Mouse (Mus musculus): Measurements from ENCODE around the gene Setd7. TPM values are rescaled to one million over a fixed set of nuclear protein-coding genes. Genes with fewer than 3 reads are reported as not detected.

The Setd7 gene
- total and polyA plus RNA-seq, 2 experiments from 2014 or later = 2.5 to 54.7 TPM

- H3K4me2 ChIP-seq (ENCODE audit: low read depth, low read length) = peak overlapping the region; percentile 64; the same call in 1 of the 2 replicates
- DNase-seq (ENCODE audit: low spot score) = no peak
- WGBS = 69% methylated on average over 2 of the region's 2 CpGs
- H3K27me3 ChIP-seq (ENCODE audit: control insufficient read depth, insufficient read depth, low read length) = no peaks in the 10 kb centered on the region
- TF ChIP-seq CTCF (IDR thresholded peaks at IDR 0.05; ENCODE audit: low read depth) (no peak), EP300 (IDR thresholded peaks at IDR 0.05; ENCODE audit: low read depth) (no peak)
- no peak overlapping the region for H3K9ac ChIP-seq (replicated peaks; ENCODE audit: low read depth, low read length)
- peak overlapping the region; percentile 71 for H3K27ac ChIP-seq (ENCODE audit: low read depth)
- no peaks in the 10 kb centered on the region for H3K9me3 ChIP-seq (replicated peaks; ENCODE audit: control insufficient read depth, low read length)
- H3K4me1 ChIP-seq (ENCODE audit: control insufficient read depth, insufficient read depth) = peaks cover 36% of the 10 kb centered on the region
- ATAC-seq (ENCODE audit: insufficient read depth, low read depth) = no peak
- H3K4me3 ChIP-seq (ENCODE audit: low read depth, low read length) = no peak overlapping the region
- H3K36me3 ChIP-seq (replicated peaks; ENCODE audit: control insufficient read depth, insufficient read depth, low read length) = peaks cover 29% of the 10 kb centered on the region
Observed at GRCm38 (mm10) chr3:51552197-51552596, 8.5 kb downstream of the Setd7 start.

- TF ChIP-seq CTCF (IDR thresholded peaks at IDR 0.05; ENCODE audit: low read depth) = no peak
- TF ChIP-seq EP300 (IDR thresholded peaks at IDR 0.05; ENCODE audit: low read depth) = no peak
- Histone ChIP-seq H3K9me3 (replicated peaks; ENCODE audit: control insufficient read depth, low read length) (no peaks in the 10 kb centered on the region), H3K4me1 (ENCODE audit: control insufficient read depth, insufficient read depth) (peaks cover 25% of the 10 kb centered on the region), H3K4me2 (ENCODE audit: low read depth, low read length) (no peak overlapping the region), H3K9ac (replicated peaks; ENCODE audit: low read depth, low read length) (no peak overlapping the region), H3K27ac (ENCODE audit: low read depth) (no peak overlapping the region), H3K4me3 (ENCODE audit: low read depth, low read length) (no peak overlapping the region), H3K36me3 (replicated peaks; ENCODE audit: control insufficient read depth, insufficient read depth, low read length) (peaks cover 33% of the 10 kb centered on the region), H3K27me3 (ENCODE audit: control insufficient read depth, insufficient read depth, low read length) (no peaks in the 10 kb centered on the region)
- ATAC-seq (ENCODE audit: insufficient read depth, low read depth) (no peak), DNase-seq (ENCODE audit: low spot score) (no peak)
- WGBS = 86% methylated on average over 17 of the region's 17 CpGs
Observed at GRCm38 (mm10) chr3:51548987-51549579, 11.6 kb downstream of the Setd7 start.

- peaks cover 36% of the 10 kb centered on the region for H3K36me3 ChIP-seq (replicated peaks; ENCODE audit: control insufficient read depth, insufficient read depth, low read length)
- H3K4me3 ChIP-seq (ENCODE audit: low read depth, low read length) = no peak overlapping the region
- no peaks in the 10 kb centered on the region for H3K27me3 ChIP-seq (ENCODE audit: control insufficient read depth, insufficient read depth, low read length)
- ATAC-seq (ENCODE audit: insufficient read depth, low read depth) = no peak
- no peak for TF ChIP-seq EP300 (IDR thresholded peaks at IDR 0.05; ENCODE audit: low read depth)
- no peak for TF ChIP-seq CTCF (IDR thresholded peaks at IDR 0.05; ENCODE audit: low read depth)
- H3K27ac ChIP-seq (ENCODE audit: low read depth) = no peak overlapping the region
- no peak overlapping the region for H3K9ac ChIP-seq (replicated peaks; ENCODE audit: low read depth, low read length)
- no peaks in the 10 kb centered on the region for H3K9me3 ChIP-seq (replicated peaks; ENCODE audit: control insufficient read depth, low read length)
- peaks cover 12% of the 10 kb centered on the region; the same call in 1 of the 2 replicates for H3K4me1 ChIP-seq (ENCODE audit: control insufficient read depth, insufficient read depth)
- no peak for DNase-seq (ENCODE audit: low spot score)
- H3K4me2 ChIP-seq (ENCODE audit: low read depth, low read length) = no peak overlapping the region
- 61% methylated on average over 6 of the region's 6 CpGs for WGBS
Observed at GRCm38 (mm10) chr3:51547577-51547976, 13.1 kb downstream of the Setd7 start.

- Histone ChIP-seq H3K36me3 (replicated peaks; ENCODE audit: control insufficient read depth, insufficient read depth, low read length) (peaks cover 54% of the 10 kb centered on the region), H3K9ac (replicated peaks; ENCODE audit: low read depth, low read length) (no peak overlapping the region), H3K9me3 (replicated peaks; ENCODE audit: control insufficient read depth, low read length) (no peaks in the 10 kb centered on the region), H3K4me2 (ENCODE audit: low read depth, low read length) (no peak overlapping the region), H3K27ac (ENCODE audit: low read depth) (no peak overlapping the region), H3K4me3 (ENCODE audit: low read depth, low read length) (no peak overlapping the region), H3K27me3 (ENCODE audit: control insufficient read depth, insufficient read depth, low read length) (no peaks in the 10 kb centered on the region), H3K4me1 (ENCODE audit: control insufficient read depth, insufficient read depth) (0 out of 2 replicates have a peak, but pooled peaks cover 3% of the 10 kb centered on the region)
- TF ChIP-seq CTCF (IDR thresholded peaks at IDR 0.05; ENCODE audit: low read depth) (no peak), EP300 (IDR thresholded peaks at IDR 0.05; ENCODE audit: low read depth) (no peak)
- WGBS = 91% methylated on average over 19 of the region's 19 CpGs
- DNase-seq (ENCODE audit: low spot score) = no peak
- no peak for ATAC-seq (ENCODE audit: insufficient read depth, low read depth)
Observed at GRCm38 (mm10) chr3:51544442-51545128, 16.1 kb downstream of the Setd7 start.

- 88% methylated on average over 9 of the region's 9 CpGs for WGBS
- no peaks in the 10 kb centered on the region for H3K9me3 ChIP-seq (replicated peaks; ENCODE audit: control insufficient read depth, low read length)
- H3K4me1 ChIP-seq (ENCODE audit: control insufficient read depth, insufficient read depth) = no peaks in the 10 kb centered on the region
- peaks cover 60% of the 10 kb centered on the region for H3K36me3 ChIP-seq (replicated peaks; ENCODE audit: control insufficient read depth, insufficient read depth, low read length)
- H3K27me3 ChIP-seq (ENCODE audit: control insufficient read depth, insufficient read depth, low read length) = no peaks in the 10 kb centered on the region
- H3K4me2 ChIP-seq (ENCODE audit: low read depth, low read length) = no peak overlapping the region
- no peak for ATAC-seq (ENCODE audit: insufficient read depth, low read depth)
- no peak for DNase-seq (ENCODE audit: low spot score)
- no peak overlapping the region for H3K27ac ChIP-seq (ENCODE audit: low read depth)
- TF ChIP-seq CTCF (IDR thresholded peaks at IDR 0.05; ENCODE audit: low read depth) (no peak), EP300 (IDR thresholded peaks at IDR 0.05; ENCODE audit: low read depth) (no peak)
- no peak overlapping the region for H3K9ac ChIP-seq (replicated peaks; ENCODE audit: low read depth, low read length)
- no peak overlapping the region for H3K4me3 ChIP-seq (ENCODE audit: low read depth, low read length)
Observed at GRCm38 (mm10) chr3:51540659-51541058, 20.0 kb downstream of the Setd7 start.

Measured in heart, postnatal 0 days (tissue).